Mouse (Mus musculus) gastrocnemius, postnatal 10 days (tissue): Measurements from ENCODE around the gene Olfr835. TPM values are rescaled to one million over a fixed set of nuclear protein-coding genes. Genes with fewer than 3 reads are reported as not detected.

Experiments used
- DNase-seq: peaks from one replicate; pipeline ENCODE4 v3.0.0; 2021; ENCODE audit warnings: mixed read lengths
- long read RNA-seq, 2 experiments: library from polyadenylated mRNA; stranded (forward); transcript quantifications; one replicate each; pipeline ENCODE4 v2.0.0; 2021
- total RNA-seq, 2 experiments: library from RNA; stranded (reverse); gene quantifications; 2 replicates each; pipeline ENCODE4 v1.2.3; 2021

The Olfr835 gene
- not detected for total RNA-seq
- long read RNA-seq, experiment 1 = 0 reads
- long read RNA-seq, experiment 2 = 0 reads

DNA sequence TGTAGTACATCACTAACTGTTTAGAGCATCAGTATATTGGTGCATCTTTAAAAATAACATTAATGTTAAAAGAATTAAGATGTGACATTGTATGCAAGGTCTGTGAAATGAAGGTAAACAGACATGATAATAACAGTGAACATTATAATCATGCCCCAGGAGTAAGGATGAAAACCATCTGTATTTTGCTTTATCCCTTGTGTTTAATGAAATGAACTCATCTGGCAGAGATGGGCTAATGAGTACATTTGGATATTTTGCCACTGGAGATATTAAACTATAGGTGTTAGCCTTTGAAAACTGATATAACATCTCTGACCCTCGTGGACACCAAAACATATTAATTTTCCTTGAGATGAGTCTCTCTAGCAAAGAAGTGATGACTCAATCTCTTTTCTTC is at the start of gene Olfr835:
Gene Olfr835, plus strand, starts transcription at position 301 of the 400 bp plus-strand sequence.
- DNase-seq = no peak

DNA sequence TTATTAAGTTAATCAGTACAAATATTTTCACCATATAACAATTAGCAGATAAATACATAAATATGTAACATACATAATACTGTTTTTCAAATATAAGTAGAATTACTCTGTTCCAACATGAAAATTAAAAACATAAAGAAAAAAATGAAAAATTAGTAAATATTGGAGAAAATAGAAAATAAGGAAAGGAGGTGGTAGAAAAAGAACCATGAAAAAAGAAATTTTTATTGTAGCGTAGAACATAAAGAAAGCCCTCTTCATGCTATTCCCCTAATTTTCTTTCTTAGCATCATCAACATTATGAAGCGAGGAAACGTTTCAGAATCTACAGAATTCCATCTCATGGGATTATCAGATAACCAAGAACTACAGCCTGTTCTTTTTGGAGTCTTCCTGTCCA is 44.8 kb upstream of the Olfr835 start, which contains the start of gene Olfr834:
Gene Olfr834, plus strand, starts transcription at position 301 of the 400 bp plus-strand sequence.
- DNase-seq = no peak

GRCm38 (mm10) chr9:19084986-19085385 is 52.5 kb downstream of the Olfr835 start:
- no peak for DNase-seq

Other genes with a start within 250 kb of the Olfr835 start
- gene Olfr828, start 213.2 kb upstream of the Olfr835 start, total RNA-seq = not detected
- not detected for gene Olfr829, start 177.8 kb upstream of the Olfr835 start, total RNA-seq
- not detected for gene Olfr830, start 158.0 kb upstream of the Olfr835 start, total RNA-seq
- gene Olfr832, start 95.6 kb upstream of the Olfr835 start, total RNA-seq = not detected
- gene Olfr834, start 44.7 kb upstream of the Olfr835 start, total RNA-seq = not detected
- gene Olfr836, start 87.6 kb downstream of the Olfr835 start, total RNA-seq = not detected
- not detected for gene Olfr837, start 103.6 kb downstream of the Olfr835 start, total RNA-seq
- gene Olfr839-ps1, start 144.6 kb downstream of the Olfr835 start, total RNA-seq = under 1 TPM in 1 of 2 experiments, not detected in 1; 0.05 TPM
- gene Olfr843, start 219.3 kb downstream of the Olfr835 start, total RNA-seq = not detected